Mouse (Mus musculus) cerebellum, adult 11-12 months (tissue): ENCODE data around the gene Kcnd2.
A peak's percentile ranks its signal among the peaks of the same experiment; 100 is the strongest.
"Not testable (repeated sequence)": the region's sequence is repeated elsewhere in the genome, so short reads cannot be mapped to it uniquely, and the experiment has no call there.

Experiments used
- DNase-seq: peaks from one replicate; pipeline ENCODE4 v3.0.0; 2022

Kcnd2 gene

GRCm38 (mm10) chr6:21215491-21216191 lies at the start of gene Kcnd2:
Kcnd2 (plus strand) TSS chr6:21215503.
- DNase-seq, result no peak

GRCm38 (mm10) chr6:21166611-21167010 lies 48.7 kb upstream of the Kcnd2 start:
- no peak for DNase-seq

GRCm38 (mm10) chr6:21195341-21195740 lies 20.0 kb upstream of the Kcnd2 start:
- DNase-seq, result no peak

GRCm38 (mm10) chr6:21213865-21214672 lies 1.2 kb upstream of the Kcnd2 start:
- DNase-seq, result peak; percentile 84

- peak; percentile 91 for DNase-seq
Measured at GRCm38 (mm10) chr6:21214673-21215490, 421 bp upstream of the Kcnd2 start.

DNA sequence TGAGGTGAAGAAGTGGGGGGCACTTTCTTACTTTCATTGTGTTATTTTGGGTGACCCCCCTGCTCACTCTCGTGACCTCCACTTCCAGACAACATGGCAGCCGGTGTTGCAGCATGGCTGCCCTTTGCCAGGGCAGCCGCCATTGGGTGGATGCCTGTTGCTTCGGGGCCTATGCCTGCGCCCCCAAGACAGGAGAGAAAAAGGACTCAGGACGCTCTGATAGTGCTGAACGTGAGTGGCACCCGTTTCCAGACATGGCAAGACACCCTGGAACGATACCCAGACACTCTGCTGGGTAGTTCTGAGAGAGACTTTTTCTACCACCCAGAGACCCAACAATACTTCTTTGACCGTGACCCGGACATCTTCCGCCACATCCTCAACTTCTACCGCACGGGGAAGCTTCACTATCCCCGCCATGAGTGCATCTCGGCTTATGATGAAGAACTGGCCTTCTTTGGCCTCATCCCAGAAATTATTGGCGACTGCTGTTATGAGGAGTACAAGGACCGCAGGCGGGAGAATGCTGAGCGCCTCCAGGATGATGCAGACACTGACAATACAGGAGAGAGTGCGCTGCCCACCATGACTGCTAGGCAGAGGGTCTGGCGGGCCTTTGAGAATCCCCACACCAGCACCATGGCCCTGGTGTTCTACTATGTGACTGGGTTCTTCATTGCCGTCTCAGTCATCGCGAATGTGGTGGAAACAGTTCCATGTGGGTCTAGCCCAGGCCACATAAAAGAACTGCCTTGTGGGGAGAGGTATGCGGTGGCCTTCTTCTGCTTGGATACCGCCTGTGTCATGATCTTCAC lies 1.1 kb downstream of the Kcnd2 start:
- DNase-seq, result peak; percentile 69

- peak; percentile 44 for DNase-seq
Measured at GRCm38 (mm10) chr6:21217156-21217555, 1.9 kb downstream of the Kcnd2 start.

- no peak for DNase-seq
Measured at GRCm38 (mm10) chr6:21226124-21226523, 10.8 kb downstream of the Kcnd2 start.

- DNase-seq, result peak; percentile 54
Measured at GRCm38 (mm10) chr6:21259031-21259430, 43.7 kb downstream of the Kcnd2 start.

DNA sequence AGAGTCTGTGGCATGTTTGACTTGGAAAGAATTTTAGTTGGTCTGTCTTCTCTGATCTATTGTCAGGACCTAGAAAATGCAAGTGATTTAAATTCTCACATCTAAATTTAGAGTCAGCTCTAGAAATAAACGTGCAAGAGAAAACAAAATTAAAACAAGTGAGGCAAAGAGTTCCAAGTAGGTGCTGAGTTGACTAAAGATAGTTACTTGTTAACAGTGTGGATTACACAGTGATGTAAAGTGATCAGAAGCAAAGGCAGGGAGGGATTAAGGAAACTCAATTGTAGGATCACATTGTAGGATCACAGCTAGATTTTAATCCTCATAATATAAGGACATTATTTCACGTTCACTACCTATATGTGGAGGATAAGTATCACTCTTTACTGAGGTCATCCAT lies 52.6 kb downstream of the Kcnd2 start:
- DNase-seq, result no peak

DNA sequence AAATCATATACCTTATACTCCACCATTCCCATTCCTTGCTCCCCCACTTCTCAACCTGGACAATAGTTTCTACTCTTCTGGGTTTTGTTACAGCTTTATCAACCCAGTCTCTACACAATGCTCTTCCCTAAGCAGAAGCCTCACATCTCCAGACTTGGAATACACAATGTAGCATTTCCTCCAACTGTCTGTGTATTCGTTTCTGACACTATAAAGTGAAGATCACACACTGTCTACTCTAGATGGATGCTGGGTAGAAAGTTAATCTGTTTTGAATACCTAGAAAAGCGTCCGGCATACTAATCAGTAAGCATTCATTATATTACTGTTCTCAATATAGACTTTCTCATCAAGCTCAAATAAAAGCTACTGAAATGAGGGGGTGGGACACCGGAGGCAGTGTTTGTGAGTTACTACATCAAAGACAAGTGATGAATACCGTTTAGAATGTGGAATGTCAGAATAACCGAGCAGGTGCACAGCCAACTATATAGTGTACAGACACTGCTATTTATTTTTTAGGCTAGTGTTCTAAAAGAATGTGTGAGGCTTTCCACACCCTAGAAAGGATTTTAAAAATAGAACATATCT lies 62.1 kb downstream of the Kcnd2 start:
- DNase-seq, result no peak

DNA sequence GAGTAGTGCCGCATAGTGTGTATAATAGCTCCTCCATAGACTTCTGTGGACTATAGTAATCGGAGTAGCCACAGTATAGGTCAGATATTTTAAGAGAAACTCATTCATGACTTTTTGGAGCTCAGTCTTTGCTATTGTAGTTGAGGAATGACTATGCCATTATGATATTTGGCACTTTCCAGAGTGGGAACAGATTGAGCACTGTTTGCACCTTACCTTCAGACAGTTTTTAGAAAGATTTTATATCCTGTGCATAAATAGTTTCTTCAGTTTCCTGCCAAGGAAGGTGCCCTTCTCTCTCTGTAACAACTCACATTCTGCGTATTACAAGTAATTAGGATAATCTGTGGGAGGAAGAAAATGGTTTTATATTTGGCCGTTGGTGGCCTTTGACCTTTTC lies 89.6 kb downstream of the Kcnd2 start:
- no peak for DNase-seq

GRCm38 (mm10) chr6:21310159-21310558 lies 94.9 kb downstream of the Kcnd2 start:
- DNase-seq, result no peak

GRCm38 (mm10) chr6:21321407-21321806 lies 106.1 kb downstream of the Kcnd2 start:
- peak; percentile 29 for DNase-seq

- no peak for DNase-seq
Measured at GRCm38 (mm10) chr6:21322211-21322610, 106.9 kb downstream of the Kcnd2 start.

DNA sequence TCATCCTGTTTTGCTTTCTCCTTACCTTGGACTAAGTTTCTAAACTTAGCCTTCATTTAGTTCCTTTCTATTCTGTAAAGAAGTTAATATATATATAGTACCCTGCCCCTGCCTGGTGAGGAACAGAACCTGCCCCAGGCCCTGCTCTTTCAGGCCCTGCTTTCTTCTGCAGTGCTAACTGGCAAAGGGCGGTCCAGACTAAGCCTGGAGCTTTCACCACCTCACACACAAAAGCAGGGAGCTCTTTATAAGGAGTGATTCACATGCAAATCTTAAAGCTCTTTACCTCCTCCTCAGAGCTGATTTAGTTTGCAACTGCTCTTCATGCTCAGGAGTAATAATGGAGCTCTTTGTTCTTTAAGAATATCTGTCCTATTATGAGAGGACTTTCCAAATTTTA lies 109.9 kb downstream of the Kcnd2 start:
- DNase-seq, result no peak

DNA sequence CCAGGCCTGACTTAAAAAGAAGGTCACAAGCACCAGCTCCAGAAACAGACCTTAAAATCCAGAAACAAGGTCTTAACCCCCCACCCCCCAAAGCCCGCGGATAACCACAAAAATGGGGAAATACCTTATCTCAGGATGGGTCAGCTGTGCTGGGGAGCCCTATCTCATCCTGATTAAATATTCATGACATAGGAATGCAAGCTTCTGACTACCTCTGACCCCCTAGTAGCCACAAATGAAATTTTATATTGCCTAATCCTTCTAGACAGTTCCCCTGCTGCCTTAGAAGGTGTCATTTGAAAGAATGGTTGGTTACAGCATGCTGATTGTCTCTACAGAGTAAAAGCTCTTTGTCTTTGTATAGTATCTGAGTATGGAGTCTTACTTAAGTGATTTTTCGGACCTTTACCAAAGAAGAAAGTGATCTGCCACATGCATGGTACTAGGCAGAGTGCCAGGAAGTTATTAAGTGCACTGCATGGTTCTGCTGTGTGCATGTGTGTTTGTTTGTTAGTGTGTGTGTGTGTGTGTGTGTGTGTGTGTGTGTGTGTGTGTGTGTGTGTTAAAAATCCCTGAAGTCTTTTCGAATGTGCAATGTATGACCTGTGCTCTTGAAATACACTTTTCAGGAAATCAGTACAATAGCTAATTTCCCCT lies 111.9 kb downstream of the Kcnd2 start:
- DNase-seq, result no peak

- DNase-seq, result not testable (repeated sequence)
Measured at GRCm38 (mm10) chr6:21385298-21385697, 170.0 kb downstream of the Kcnd2 start.

DNA sequence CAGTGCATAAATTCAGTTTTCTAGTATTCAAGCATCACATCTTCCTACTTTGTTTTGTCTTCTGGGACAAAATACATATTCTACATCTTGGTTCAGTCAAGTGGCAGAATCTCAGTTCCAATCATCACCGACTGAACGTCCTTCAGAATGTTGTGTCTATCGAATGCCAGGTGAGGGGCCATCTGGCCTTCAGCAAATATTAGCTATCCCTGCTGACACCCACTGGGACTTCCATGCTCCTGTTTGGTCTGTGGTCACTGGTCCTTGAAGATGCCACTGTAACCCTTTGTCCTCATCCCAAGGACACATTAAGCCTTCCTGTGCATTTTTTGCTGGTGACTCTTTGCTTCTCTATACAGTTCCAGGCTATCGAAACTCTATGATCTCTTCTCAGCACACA lies 176.5 kb downstream of the Kcnd2 start:
- peak; percentile 47 for DNase-seq

DNA sequence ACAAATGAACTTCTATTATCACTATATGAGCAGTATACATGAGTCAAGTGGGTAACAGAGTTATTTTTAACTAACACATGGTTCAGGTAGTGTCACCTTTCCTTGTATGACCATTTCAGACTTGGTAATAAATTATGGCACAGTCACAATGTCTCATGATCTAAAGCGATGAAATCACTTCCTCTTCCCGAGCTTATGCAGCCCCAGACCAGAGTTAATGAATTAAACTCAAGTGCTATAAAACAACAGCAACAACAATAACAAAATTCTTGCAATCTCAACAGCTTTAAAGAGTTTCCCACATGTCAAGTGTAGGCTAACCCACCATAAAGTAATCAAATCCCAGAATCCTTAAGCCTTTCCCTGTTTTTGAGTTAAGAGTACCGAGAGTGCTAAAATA lies 198.4 kb downstream of the Kcnd2 start:
- no peak for DNase-seq

DNA sequence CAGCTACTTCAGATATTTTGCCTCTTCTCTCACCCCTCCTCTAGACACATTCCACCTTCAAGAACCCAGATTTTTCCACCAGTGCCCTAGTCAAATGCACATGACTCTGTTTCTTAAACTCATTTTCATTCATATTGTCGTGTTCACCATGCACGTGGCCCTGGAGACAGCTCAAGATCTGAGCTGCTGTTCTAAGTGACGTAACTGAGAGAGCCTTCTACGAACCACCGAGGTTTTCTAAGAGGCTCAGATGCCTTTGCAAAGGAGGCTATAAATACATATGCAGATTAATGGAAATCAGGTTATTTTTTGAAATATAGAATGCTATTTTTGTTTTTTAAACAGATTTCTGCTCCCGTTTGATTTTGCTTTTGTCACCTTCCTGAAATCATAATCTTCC lies 202.9 kb downstream of the Kcnd2 start:
- DNase-seq, result no peak
